Mouse (Mus musculus): Measurements from ENCODE around the gene Pten.
"Not testable (repeated sequence)": the region's sequence is repeated elsewhere in the genome, so short reads cannot be mapped to it uniquely, and the experiment has no call there.

Pten gene

GRCm38 (mm10) chr19:32754188-32755000 is 2.9 kb upstream of the Pten start:
- peak in 1 of 2 experiments; percentile 14 for DNase-seq (ENCODE audit: low read depth in 1 of 2, low spot score in 2 of 2)

- no peak for DNase-seq (ENCODE audit: low read depth in 1 of 2, low spot score in 2 of 2)
These were observed 2.0 kb upstream of the Pten start for GRCm38 (mm10) chr19:32755104-32755791.

GRCm38 (mm10) chr19:32755792-32756635 is 1.3 kb upstream of the Pten start:
- DNase-seq (ENCODE audit: low read depth in 1 of 2, low spot score in 2 of 2), result peak; percentile 78 to 92

GRCm38 (mm10) chr19:32756636-32756899 is 729 bp upstream of the Pten start:
- DNase-seq (ENCODE audit: low read depth in 1 of 2, low spot score in 2 of 2), result no peak

GRCm38 (mm10) chr19:32757831-32758792 is 815 bp downstream of the Pten start:
- peak in 1 of 2 experiments; percentile 16 for DNase-seq (ENCODE audit: low read depth in 1 of 2, low spot score in 2 of 2)

- no peak for DNase-seq (ENCODE audit: low read depth in 1 of 2, low spot score in 2 of 2)
These were observed 1.5 kb downstream of the Pten start for GRCm38 (mm10) chr19:32758793-32759161.

GRCm38 (mm10) chr19:32759357-32760024 is 2.2 kb downstream of the Pten start:
- DNase-seq (ENCODE audit: low read depth in 1 of 2, low spot score in 2 of 2), result no peak

GRCm38 (mm10) chr19:32760499-32760898 is 3.2 kb downstream of the Pten start:
- no peak for DNase-seq (ENCODE audit: low read depth in 1 of 2, low spot score in 2 of 2)

- no peak for DNase-seq (ENCODE audit: low read depth in 1 of 2, low spot score in 2 of 2)
These were observed 3.9 kb downstream of the Pten start for GRCm38 (mm10) chr19:32761162-32761561.

- no peak for DNase-seq (ENCODE audit: low read depth in 1 of 2, low spot score in 2 of 2)
These were observed 5.2 kb downstream of the Pten start for GRCm38 (mm10) chr19:32762493-32762892.

GRCm38 (mm10) chr19:32778411-32778810 is 21.1 kb downstream of the Pten start:
- DNase-seq (ENCODE audit: low read depth in 1 of 2, low spot score in 2 of 2), result no peak

- DNase-seq (ENCODE audit: low read depth in 1 of 2, low spot score in 2 of 2), result no peak
These were observed 21.8 kb downstream of the Pten start for GRCm38 (mm10) chr19:32779131-32779530.

GRCm38 (mm10) chr19:32781305-32782071 is 24.2 kb downstream of the Pten start:
- DNase-seq (ENCODE audit: low read depth in 1 of 2, low spot score in 2 of 2), result no peak

GRCm38 (mm10) chr19:32787388-32787787 is 30.1 kb downstream of the Pten start:
- not testable (repeated sequence) for DNase-seq (ENCODE audit: low read depth in 1 of 2, low spot score in 2 of 2)

GRCm38 (mm10) chr19:32788016-32788415 is 30.7 kb downstream of the Pten start:
- DNase-seq (ENCODE audit: low read depth in 1 of 2, low spot score in 2 of 2), result not testable (repeated sequence)

GRCm38 (mm10) chr19:32789535-32789934 is 32.2 kb downstream of the Pten start:
- DNase-seq (ENCODE audit: low read depth in 1 of 2, low spot score in 2 of 2), result no peak

- DNase-seq (ENCODE audit: low read depth in 1 of 2, low spot score in 2 of 2), result no peak
These were observed 35.3 kb downstream of the Pten start for GRCm38 (mm10) chr19:32792610-32793009.

- no peak for DNase-seq (ENCODE audit: low read depth in 1 of 2, low spot score in 2 of 2)
These were observed 36.6 kb downstream of the Pten start for GRCm38 (mm10) chr19:32793901-32794300.

GRCm38 (mm10) chr19:32800557-32800956 is 43.3 kb downstream of the Pten start:
- DNase-seq (ENCODE audit: low read depth in 1 of 2, low spot score in 2 of 2), result no peak
